Mouse (Mus musculus): ENCODE data around the gene Exosc7.

Exosc7 gene

DNA sequence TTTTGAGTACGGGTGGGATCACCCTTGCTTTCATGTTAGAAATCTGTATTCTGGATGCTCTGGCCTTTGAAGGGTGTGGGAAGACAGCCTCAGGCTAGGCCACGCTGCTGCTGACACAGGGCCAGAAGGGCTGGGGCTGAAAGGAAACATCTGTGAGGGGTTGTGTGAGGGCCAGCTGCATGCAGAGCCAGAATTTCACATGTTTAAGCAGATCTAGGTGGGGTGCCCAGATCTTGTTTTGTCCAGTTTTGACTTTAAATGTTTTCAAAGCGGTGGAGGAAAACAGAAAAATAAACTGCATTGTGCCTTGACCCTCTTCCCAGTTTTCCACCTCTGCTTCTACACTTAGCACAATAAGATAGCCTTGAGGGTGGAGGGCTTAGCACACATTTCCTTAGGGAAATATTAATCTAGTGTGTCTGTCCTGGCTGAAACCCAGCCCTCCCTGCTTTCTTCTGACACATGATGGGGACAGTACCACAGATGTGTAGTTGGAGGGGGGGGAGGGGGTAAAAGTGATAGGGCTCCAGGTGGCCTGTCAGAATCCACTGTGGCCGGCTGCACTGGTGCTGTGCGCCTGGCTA is 26.0 kb downstream of the Exosc7 start:
- DNase-seq (ENCODE audit: low spot score in 2 of 2), result no peak

DNA sequence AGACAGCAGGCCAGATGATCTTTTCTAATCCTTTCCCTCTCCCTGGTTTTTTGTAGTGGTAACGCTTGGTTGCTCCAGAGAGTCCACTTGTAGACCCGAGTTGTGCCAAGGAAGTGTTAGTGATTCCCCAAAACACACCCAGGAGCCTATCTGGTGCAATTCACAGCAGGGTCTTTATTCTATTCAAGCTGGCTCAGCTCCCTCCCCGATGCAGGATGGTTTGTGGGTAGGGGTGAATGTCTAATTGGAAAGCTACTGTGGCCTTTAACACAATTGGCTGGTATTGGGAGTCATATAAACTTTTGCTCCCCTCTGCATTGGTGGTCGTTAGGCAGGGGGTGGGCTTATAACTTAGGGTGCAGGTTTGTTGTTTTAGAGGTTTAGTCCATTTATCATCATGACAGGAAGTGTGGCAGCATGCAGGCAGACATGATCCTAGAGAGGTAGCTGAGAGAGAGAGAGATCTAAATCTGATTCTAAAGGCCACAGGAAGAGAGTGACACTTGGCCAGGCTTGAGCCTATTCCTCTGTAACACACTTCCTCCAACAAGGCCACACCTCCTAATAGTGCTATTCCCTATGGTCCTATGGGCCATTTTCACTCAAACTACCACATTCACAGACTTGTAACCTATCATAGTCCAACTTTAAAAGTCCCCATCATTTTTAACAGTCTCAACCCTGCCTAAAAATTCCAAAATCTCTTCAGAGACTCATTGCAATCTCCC is 27.0 kb downstream of the Exosc7 start:
- DNase-seq (ENCODE audit: low spot score in 2 of 2), result no peak

DNA sequence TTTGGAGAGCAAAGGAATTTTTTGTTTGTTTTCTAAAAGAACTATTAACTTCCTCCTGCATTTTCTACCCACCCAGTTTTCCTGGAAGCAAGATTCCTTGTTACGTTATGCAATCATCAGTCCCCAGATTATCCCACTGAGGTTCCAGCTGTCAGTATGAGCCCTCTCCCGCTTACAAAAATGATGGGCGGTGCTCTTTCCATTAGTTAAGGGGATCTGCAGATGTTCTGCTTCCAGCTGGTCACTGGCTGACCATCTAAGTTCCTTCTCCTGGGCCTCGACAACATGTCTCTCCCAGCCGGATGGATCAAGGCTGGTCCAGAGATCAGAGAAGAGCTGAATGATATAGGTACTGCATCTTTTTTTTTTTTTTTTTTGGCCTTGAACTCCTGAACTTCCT is 35.4 kb downstream of the Exosc7 start:
- no peak for DNase-seq (ENCODE audit: low spot score in 2 of 2)

DNA sequence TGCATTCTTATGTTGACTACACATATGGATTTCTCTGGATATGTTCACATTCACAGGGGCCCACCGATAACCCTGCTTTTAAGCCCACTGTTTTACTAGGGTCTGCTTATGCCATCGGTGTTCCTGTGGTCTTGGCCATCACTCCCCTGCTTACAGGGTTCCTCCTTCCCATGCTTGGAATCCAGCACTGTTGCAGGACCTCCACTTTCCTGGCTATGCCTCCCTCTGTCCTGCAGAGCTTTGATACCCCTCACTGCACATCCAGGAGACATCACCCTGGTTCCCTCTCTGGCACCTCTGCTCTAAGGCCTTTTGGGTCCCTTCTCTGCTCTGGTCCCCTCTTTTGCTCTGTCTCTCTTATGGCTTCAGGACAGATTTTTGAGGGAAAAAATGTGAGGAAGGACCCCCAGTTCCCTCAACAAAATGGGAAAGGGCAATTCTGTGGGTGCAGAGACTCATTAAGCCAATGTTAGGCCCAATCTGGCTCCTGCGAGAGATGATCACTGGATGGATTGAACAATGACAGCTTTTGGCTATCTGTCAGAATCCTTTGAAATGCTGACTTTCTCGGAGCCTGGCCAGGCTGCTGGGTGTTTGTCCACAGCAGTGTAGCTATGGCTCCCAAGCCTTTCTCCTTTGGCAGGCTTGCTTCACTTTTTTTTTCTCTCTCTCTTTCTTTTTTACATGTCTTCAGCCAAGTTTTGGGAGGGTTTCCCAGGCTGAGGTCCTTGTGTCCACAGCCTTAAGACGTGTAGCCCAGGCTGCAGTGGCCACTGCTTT is 37.4 kb downstream of the Exosc7 start, which contains the start of gene Clec3b:
Gene Clec3b, plus strand, starts transcription at position 706 of the 780 bp plus-strand sequence.
- no peak for DNase-seq (ENCODE audit: low spot score in 2 of 2)

DNA sequence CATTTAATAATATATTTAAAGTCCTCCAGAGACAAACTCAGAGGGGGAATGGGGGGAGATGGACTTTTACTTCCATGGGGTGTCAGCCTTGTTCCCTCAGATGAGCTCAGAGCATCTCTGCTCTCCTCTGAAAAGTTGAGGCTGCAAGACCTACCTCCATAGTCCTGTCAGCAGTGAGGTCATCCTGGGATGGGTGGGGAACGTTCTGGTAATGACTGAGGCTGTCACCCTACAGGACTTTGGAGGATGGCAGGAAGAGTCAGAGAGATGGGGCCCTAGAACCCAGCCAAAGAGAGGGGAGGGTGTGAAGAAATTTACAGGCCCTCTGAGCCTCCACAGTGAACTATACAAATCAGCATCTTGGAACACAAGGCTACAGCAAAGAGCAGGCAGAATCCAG is 38.5 kb downstream of the Exosc7 start:
- no peak for DNase-seq (ENCODE audit: low spot score in 2 of 2)

DNA sequence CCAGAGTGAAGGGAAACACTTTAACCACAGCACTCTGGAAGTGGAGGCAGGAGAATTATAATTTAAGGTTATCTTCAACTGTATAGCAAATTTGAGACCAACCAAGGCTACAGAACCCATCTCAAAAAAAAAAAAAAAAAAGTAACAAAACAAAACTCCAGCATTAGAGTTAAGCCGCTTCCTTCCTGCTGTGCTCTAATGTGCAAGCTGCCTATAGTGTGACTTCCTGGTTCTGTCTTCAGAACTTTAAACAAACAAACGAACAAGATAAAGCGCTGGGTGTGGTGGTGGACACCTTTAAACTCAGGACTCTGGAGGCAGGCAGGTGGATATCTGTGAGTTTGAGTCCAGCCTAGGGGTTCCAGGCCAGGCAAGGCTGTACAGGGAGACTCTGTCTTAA is 39.0 kb downstream of the Exosc7 start:
- no peak for DNase-seq (ENCODE audit: low spot score in 2 of 2)

DNA sequence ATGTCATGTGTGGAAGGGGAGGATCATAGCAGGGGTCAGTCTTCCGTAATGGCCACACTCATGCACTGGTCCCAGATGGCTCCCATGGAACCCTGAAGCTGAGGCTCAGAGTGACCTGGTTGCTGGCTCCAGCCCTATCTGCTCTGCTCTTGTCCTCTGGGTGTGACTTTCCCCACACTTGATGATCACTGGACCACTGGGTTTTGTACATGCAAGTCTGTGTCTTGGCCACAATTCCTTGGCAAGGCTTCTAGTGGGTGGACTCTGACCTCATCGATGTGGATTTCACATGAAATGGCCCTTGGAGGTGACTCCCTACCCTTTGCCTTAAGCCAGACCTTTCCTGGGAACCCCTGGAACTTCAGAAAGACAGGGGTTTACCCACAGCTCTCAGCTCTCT is 40.1 kb downstream of the Exosc7 start:
- DNase-seq (ENCODE audit: low spot score in 2 of 2), result no peak

DNA sequence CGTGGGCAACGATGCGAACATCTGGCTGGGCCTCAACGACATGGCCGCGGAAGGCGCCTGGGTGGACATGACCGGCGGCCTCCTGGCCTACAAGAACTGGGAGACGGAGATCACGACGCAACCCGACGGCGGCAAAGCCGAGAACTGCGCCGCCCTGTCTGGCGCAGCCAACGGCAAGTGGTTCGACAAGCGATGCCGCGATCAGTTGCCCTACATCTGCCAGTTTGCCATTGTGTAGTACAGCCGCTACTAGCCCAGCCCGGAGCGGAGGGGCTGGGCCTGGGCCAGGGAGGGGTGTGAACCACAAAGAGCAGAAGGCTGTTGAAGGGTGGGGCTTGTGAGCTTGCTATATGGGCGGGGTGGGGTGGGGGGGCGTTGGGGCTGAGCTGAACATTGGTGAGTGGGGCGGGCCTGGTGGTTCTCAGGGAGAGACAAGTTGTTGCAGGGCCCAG is 43.9 kb downstream of the Exosc7 start:
- no peak for DNase-seq (ENCODE audit: low spot score in 2 of 2)

DNA sequence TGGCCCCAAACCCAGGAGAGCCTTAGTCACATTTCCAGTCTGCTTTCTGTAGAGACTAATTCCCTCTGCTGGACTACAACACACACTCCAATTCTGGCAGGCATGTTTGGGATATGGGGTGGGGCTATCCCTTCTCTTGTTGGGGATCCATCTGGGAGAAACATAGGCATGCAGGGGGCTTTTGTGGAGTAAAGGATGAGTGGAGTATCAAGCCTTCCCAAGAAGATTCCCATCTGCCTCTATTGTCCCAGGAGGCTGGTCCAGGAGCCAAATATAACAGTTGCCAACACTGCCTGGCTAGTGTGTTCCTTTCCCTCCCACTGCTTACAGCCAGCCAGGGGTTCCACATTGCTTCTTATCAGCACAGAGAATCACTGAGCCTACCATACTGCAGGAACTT is 44.7 kb downstream of the Exosc7 start:
- no peak for DNase-seq (ENCODE audit: low spot score in 2 of 2)

DNA sequence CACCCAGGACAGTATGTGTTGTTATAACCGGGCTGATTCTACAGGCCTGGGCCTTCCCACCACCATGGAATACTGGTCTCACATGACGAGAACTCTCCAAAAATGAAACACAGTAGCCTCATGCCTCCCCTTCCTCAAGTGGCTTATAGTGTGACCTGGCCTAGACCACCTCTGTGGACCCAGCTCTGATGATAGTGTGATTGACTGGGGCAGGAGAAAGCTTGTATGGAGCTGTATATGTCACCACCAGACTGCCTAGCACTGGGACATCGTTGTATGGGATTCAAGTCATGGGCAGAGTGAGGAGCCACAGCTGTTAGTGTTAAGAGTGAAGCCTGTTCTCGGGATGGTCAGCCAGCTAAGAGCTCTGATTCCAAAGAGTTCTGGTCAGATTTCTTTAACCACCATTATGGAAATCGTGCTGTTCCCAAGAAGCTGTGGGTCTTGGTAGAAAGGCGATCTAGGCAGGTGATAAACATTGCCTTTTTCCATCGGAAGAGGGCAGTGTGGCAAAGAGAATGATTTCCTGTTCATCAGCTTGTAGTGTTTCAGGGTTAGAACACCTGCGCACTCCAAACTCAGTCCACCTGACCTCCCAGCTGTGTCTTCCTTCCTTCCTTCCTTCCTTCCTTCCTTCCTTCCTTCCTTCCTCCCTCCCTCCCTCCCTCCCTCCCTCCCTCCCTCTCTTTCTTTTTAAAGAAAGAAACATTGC is 45.3 kb downstream of the Exosc7 start:
- DNase-seq (ENCODE audit: low spot score in 2 of 2), result peak in 1 of 2 experiments; percentile 23

DNA sequence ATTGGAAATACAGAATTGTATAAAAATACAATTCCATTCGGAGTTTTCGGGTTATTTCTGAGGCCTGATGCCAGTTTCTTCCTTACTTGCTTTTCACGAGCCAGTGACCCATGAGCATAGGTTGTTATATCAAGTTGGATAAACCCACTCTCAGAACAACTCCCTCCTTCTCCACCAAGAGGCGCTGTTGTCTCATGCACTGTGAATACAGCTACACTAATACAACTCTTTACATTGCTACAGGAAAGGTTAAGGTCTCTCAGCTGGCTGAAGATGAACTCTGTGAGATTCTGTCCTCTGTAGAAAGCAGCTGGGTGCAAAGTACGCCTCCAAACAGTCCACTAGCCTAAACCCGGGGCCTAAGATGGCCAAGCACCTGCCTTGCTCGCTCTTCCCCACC is 46.3 kb downstream of the Exosc7 start:
- peak; percentile 48 to 79 for DNase-seq (ENCODE audit: low spot score in 2 of 2)

DNA sequence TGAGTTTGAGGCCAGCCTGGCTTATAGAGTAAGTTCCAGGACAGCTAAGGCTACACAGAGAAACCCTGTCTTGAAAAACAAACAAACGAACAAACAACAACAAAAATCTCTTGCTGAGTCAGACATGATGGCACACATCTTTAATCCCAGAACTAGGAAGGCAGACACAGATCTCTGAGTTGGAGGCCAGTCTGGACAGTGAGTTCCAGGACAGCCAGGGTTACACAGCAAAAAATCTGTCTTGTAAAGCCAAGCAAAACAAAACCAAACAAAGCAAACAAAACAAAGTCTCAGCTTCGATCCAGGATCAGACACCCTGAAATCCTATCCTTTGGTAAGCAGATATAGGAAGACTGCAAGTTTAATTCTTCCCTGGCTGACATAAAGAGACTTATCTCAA is 48.8 kb downstream of the Exosc7 start:
- DNase-seq (ENCODE audit: low spot score in 2 of 2), result no peak

DNA sequence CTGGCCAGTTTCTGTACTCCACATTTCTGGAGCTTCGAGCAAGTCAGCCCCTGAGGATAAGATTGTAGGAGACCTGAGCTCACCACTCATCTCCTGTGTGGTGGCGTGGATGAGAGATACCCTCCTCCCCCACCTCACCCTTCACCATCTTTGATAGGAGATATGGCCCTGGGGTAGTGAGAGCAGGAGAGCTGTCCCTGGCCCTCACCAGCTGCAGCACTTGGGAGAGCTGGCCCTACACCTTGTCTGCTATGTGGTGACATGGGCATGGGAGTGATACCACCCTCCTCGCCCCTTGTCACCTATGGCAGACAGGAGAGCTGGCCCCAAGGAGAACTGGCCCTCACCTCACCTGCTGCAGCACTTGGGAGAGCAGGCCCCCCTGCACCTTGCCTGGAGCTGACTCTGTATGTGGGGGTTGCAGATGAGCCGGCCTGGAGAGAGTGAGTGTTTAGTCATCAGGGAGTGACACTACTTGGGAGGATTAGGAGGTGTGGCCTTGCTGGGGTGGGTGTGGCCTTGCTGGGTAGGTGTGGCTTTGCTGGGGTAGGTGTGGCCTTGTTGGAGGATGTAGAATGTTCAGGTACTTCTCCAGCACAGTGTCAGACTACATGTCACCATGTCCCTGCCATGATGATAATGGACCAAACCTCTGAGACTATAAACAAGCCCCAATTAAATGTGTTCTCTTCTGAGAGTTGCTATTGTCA is 50.1 kb downstream of the Exosc7 start:
- no peak for DNase-seq (ENCODE audit: low spot score in 2 of 2)

DNA sequence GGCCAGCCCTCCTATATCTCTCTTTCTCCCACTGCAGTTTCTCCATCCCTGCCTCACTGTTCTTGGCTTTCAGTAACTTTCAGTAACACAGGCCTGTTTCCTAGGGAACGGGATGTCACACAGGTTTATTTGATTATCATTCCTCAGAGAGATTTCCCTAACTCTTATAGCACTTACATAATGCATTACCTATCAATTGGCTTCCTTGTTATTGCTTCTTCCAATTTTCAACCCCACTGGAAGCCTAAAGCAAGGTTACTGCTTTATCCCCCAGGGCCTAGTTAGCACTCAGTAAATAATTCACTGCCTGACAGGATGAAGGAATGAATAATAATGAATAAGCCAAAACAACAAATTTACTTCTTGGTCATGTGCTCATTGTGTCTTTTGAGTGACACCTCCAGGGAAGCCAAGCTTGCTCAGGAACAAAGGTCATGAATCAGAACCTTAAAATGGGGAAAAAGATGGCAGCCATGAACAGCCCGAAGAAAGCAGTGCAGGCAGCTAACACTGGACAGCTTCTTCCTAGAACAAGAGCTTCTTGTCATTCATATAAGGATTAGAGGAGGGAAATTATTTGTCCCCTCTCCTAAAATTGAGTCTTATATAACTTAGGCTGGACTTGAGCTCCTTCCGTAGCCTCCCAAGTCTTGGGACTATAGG is 52.9 kb downstream of the Exosc7 start:
- DNase-seq (ENCODE audit: low spot score in 2 of 2), result no peak

DNA sequence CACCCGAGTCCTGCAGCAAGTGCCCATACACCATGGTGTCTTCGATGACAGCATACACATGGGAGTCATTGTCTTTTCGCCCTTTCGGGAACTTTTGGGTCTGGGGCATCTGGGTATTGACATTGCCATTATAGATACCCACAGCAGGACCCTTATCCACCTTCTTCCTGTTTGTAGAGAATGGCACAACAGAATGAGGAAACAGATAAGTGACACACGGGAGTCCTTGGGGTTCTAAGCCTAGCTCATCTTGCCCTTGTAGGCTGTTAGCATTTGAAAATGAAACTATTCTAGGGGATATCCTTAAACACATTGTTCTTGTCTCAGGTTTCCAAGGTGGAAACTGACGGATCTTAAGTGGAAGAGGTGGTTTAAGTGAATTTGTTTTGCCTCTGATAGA is 60.7 kb downstream of the Exosc7 start:
- DNase-seq (ENCODE audit: low spot score in 2 of 2), result no peak

DNA sequence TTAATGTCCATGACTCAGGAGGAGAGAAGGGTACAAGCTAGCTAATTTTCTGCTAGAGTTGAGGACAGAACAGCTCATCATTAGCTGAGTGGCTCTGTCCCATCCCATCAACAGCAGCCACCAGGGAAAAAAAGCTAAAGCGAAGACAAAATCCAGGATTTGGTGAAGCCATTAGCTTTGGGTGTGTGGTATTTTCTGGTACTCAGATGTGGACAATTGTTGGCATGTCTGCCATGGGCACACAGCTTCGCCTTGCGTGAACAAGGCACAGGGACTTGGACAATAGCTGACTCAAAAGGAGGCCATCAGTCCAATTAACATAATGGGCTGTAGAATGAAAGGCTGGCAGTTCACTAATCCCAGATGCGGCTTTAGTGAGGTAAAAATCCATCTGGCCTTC is 61.3 kb downstream of the Exosc7 start:
- no peak for DNase-seq (ENCODE audit: low spot score in 2 of 2)

DNA sequence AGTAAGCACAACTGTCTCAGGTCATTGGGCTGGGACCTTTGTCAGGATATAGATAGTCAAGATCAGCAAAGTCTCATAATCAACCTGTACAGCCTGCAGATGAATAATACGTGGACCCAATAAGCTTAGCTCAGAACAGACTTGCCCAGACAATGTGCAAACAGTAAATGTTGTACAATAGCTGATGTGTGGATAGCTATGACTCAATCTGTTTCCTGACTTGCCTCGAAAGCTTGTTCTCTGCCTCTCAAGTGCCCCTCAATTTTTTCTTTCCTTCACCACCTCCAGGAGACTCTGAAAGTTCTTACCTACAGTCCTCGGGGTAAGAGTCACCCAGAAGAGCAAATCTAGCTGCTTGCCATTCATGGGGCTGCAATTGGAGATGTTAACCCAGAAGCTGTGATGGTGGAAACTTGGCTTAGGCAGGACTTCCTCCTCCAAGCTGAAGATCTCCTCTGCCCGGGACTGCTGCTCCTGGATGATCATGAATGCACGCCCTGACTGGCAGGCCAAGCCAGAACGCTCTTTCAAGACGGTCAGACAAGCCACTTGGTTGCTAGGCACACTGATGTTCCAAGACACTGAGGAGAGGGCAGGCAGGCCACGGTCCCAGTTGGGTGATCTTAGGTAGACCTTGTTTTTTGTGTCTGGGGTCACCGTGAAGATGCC is 64.5 kb downstream of the Exosc7 start:
- no peak for DNase-seq (ENCODE audit: low spot score in 2 of 2)

DNA sequence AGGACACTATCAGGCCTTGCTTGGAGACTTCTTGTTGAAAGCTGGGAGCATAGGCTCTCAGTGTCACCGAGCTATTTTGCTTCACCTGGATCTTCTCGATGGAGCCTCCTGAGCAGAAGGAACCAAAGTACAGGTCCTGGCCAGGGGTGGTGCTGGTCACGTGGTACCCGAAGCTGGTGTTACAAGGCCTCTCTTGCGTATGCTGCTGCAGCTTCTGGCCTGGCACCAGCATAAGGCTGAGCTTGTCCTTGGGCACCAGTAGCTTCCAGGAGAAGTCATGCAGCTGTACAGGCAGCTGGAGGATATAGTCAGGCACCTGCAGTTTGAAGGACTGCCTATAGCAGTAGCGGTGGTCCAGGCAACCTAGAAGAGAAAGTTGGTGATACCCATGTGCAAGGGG is 67.0 kb downstream of the Exosc7 start:
- no peak for DNase-seq (ENCODE audit: low spot score in 2 of 2)

DNA sequence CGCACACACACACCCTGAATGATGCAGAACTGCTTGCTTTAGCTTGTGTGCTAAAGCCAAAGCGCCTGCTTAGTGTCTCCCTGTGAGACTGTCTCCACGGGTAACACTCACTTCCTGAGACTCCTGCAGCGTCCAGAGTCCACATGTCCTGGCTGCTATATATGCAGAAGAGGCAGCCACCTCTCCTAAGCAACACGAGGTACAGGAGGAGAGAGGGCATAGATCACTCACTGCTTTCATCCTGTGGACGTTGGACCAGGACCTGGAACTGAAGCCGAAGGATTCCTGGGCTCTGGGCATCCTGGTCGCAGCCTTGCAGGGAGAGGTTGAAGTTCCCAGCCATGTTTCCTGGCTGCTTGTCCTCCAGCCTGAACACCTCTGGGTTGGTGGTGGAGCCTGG is 70.2 kb downstream of the Exosc7 start:
- no peak for DNase-seq (ENCODE audit: low spot score in 2 of 2)

DNA sequence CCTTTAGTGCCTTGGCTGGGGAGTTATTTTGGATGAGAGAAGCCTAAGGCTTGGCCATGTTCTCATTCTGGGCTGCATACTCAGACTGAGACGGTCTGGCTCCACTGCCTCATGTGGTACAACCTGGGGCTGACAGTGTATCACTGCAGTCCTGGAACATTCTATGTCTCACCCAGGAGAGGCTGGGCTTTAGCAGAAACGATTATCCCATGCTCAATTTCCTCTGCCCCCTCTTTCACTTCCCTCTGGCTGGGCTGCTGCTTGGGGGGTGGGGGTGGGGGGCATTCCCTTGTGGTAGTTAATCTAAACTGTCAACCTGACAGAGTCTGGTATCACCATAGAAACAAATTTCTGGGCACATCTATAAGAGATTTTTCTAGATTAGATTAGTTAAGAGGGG is 72.5 kb downstream of the Exosc7 start:
- DNase-seq (ENCODE audit: low spot score in 2 of 2), result no peak
